Mouse (Mus musculus) forebrain, embryonic 11.5 days (tissue): ENCODE measurements around the gene Serac1. TPM values are rescaled to one million over a fixed set of nuclear protein-coding genes. Genes with fewer than 3 reads are reported as not detected.

Source experiments
- ATAC-seq: fragments of 200-750 bp; cut with Nextera tagmentation; replicated peaks from 2 replicates; pipeline ENCODE4 v1.8.0; 2017; ENCODE audit warnings: moderate TSS enrichment; ENCODE audit not compliant: low FRiP score
- DNase-seq: peaks from one replicate; pipeline ENCODE4 v3.0.0-alpha.2; 2017; ENCODE audit warnings: low spot score
- H3K27ac ChIP-seq: fragments of 300-500 bp; sonication (generic); 2 replicates; pipeline ENCODE4 v1.5.1; 2014; ENCODE audit warnings: low read depth, low read length
- H3K27me3 ChIP-seq: fragments of 300-500 bp; sonication (generic); 2 replicates; pipeline ENCODE4 v1.6.1; 2014; ENCODE audit warnings: mild to moderate bottlenecking, low read length, mixed read lengths; ENCODE audit not compliant: control insufficient read depth, insufficient read depth
- H3K36me3 ChIP-seq: fragments of 300-500 bp; sonication (generic); 2 replicates; pipeline ENCODE4 v1.6.1; 2014; ENCODE audit warnings: mild to moderate bottlenecking, low read length, moderate library complexity, mixed read lengths; ENCODE audit not compliant: control insufficient read depth, insufficient read depth
- H3K4me1 ChIP-seq: fragments of 300-500 bp; sonication (generic); replicated peaks from 2 replicates; pipeline ENCODE4 v1.6.1; 2014; ENCODE audit warnings: low read length, mixed read lengths; ENCODE audit not compliant: control insufficient read depth, insufficient read depth
- H3K4me2 ChIP-seq: fragments of 300-500 bp; sonication (generic); 2 replicates; pipeline ENCODE4 v1.6.1; 2014; ENCODE audit warnings: low read depth, mild to moderate bottlenecking, low read length, moderate library complexity, mixed read lengths; ENCODE audit not compliant: severe bottlenecking
- H3K4me3 ChIP-seq: fragments of 300-500 bp; sonication (generic); 2 replicates; pipeline ENCODE4 v1.5.1; 2014; ENCODE audit warnings: low read depth, low read length
- H3K9ac ChIP-seq: fragments of 300-500 bp; sonication (generic); 2 replicates; pipeline ENCODE4 v1.6.1; 2014; ENCODE audit warnings: low read length
- H3K9me3 ChIP-seq: fragments of 300-500 bp; sonication (generic); 2 replicates; pipeline ENCODE4 v1.6.1; 2016; ENCODE audit warnings: low read length, mixed read lengths; ENCODE audit not compliant: control insufficient read depth
- WGBS: fragments of 180-500 bp; shearing (Covaris S2); extraction: QIAGEN DNeasy Blood & Tissue Kit; methylation state at CpG from one replicate; pipeline ENCODE4 v1.1.7; 2014; 5-methylcytosine and 5-hydroxymethylcytosine counted together
- polyA plus RNA-seq: library from polyadenylated mRNA; unstranded; fragments of >200 nt; fragmentation: Nextera tagmentation; extraction: Ambion mirVana; gene quantifications from 2 replicates; pipeline ENCODE4 v1.2.1, GENCODE M21; 2014

The Serac1 gene
- polyA plus RNA-seq, 1 experiment from 2014 or later, result 10.0 TPM

DNA sequence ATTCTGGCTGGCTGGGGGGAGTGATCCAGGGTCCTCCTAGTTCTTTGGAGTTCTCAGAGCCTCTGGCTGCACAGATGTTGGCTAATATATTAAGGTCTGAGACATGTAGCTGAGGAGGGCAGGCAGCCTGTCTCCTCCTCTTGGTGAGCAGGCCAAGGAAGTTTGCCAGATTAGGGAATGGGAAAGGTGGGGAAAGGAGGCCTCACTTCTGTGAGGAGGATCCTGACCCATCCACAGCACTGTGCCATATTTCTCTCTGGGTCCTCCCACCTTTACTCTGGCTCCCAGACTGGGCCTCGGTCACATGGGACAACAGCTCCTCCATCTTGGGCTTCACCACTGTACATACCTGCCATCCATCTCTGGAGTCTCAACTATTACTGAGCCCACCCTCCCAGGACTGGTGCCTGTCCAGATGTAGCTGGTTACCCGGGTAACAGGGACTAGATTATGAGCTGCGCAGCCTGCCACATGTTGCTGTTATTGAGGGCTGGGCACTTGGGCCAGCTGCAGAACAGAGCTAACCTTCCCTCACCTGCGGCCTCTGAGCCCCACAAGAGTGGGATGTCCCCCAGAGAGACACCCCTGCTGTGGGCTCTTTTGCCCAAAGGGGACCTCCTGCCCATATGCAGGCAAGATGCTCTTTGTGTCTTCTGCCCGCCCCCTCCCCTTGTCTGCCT, 72.3 kb downstream of the Serac1 start:
- H3K27me3 ChIP-seq, result no peaks in the 10 kb centered on the region
- no peak overlapping the region for H3K9ac ChIP-seq
- no peak overlapping the region for H3K27ac ChIP-seq
- 83% methylated on average over 5 of the region's 5 CpGs for WGBS
- 0 out of 2 replicates have a peak, but pooled peaks cover 2% of the 10 kb centered on the region for H3K4me1 ChIP-seq
- ATAC-seq, result no peak
- no peaks in the 10 kb centered on the region for H3K36me3 ChIP-seq
- no peaks in the 10 kb centered on the region for H3K9me3 ChIP-seq
- DNase-seq, result no peak
- H3K4me3 ChIP-seq, result no peak overlapping the region
- no peak overlapping the region for H3K4me2 ChIP-seq

DNA sequence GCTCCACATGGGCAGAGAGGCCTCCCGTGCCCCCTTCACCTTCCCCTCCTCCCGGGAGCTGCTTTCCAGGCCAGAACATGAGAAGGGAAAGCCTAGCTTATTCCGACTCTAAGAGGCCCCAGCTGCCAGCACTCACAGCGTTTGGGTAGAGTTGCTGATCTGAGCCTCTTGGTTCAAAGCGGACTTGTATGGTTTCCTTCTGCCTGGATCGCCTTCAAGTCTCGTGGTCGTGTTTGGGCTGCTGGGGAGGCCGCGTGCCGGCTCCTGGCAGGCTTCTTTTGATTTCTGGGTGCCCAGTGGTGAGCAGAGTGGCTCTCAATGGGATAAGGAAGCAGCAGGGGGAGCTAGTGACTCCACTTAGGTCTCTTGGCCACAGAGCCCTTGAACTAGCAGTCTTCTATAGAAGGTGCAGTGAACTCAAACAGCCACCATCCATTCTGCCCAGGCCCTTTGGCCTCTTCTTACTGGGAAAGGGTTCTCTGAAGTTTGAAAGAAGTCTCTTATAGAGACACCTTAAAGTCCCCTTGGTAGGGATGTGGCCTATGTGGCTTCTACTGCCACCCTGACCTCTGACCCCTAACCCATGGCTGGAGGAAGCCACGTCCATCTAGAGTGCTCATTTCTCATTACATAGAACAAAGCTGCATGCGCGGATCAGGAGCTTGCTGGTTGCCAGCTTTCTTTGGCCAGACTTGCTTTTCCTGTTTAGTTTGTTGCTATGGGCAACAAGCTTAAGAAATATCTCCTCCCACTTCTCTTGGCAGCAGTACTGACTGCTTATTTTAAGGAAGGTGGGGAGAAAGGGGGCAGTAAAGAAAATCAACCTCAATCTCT, 73.7 kb downstream of the Serac1 start:
- DNase-seq, result no peak

DNA sequence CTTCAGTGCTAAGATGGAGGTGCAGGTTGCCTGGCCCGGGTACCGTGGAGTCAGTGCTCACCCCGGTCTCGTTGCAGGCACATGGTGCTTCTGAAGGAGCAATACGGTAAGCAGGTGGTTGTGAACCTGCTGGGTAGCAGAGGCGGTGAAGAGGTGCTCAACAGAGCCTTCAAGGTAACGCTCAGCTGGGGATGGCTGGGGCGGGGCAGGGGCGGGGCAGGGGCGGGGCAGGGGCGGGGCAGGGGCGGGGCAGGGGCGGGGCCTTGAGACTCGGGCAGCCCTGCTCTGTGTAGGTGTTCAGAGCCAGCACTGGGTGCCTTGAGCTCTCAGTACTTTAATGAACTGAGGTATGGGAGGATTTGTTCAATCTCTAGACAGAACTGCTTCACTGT, 74.3 kb downstream of the Serac1 start:
- H3K27ac ChIP-seq, result no peak overlapping the region
- H3K4me3 ChIP-seq, result no peak overlapping the region
- no peak for DNase-seq
- no peak overlapping the region for H3K9ac ChIP-seq
- WGBS, result 10% methylated on average over 14 of the region's 14 CpGs
- H3K27me3 ChIP-seq, result no peaks in the 10 kb centered on the region
- ATAC-seq, result peak; percentile 51; the same call in 1 of the 2 replicates
- H3K36me3 ChIP-seq, result no peaks in the 10 kb centered on the region
- H3K4me1 ChIP-seq, result 0 out of 2 replicates have a peak, but pooled peaks cover 2% of the 10 kb centered on the region
- no peaks in the 10 kb centered on the region for H3K9me3 ChIP-seq
- peak overlapping the region; percentile 20; the same call in 1 of the 2 replicates for H3K4me2 ChIP-seq

More for the DNA sequence above, 73.7 kb downstream of the Serac1 start:
- 33% methylated on average over 14 of the region's 14 CpGs for WGBS
- peak overlapping the region; percentile 6; the same call in 1 of the 2 replicates for H3K4me2 ChIP-seq
- H3K27me3 ChIP-seq, result no peaks in the 10 kb centered on the region
- no peaks in the 10 kb centered on the region for H3K36me3 ChIP-seq
- H3K4me1 ChIP-seq, result 0 out of 2 replicates have a peak, but pooled peaks cover 2% of the 10 kb centered on the region
- no peak overlapping the region for H3K4me3 ChIP-seq
- H3K9me3 ChIP-seq, result no peaks in the 10 kb centered on the region
- no peak overlapping the region for H3K9ac ChIP-seq
- no peak overlapping the region for H3K27ac ChIP-seq
- no peak for ATAC-seq

DNA sequence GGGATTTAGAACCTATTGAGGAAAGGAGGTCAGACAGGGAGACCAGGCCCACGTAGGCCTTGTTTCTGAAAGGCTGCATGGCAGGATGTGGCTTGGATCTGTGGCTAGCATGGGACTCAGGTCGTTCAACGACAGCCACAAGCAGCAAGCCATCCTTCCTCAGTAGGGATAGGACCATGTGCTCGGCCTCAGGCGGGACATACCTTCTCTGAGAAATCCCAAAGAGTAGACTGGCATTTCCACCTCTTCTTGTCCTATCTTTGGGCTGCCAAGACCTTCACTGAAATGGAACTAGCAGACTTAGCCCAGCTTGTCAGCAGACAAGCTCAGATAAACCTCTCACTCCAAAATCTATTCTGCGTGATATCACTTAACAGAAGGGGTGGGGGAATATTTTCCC, 75.9 kb downstream of the Serac1 start:
- H3K4me3 ChIP-seq, result no peak overlapping the region
- no peak overlapping the region for H3K4me2 ChIP-seq
- H3K9ac ChIP-seq, result no peak overlapping the region
- no peak overlapping the region for H3K27ac ChIP-seq
- H3K4me1 ChIP-seq, result 0 out of 2 replicates have a peak, but pooled peaks cover 2% of the 10 kb centered on the region
- H3K36me3 ChIP-seq, result no peaks in the 10 kb centered on the region
- ATAC-seq, result no peak
- no peak for DNase-seq
- WGBS, result 92% methylated on average over 6 of the region's 6 CpGs
- H3K27me3 ChIP-seq, result no peaks in the 10 kb centered on the region
- no peaks in the 10 kb centered on the region for H3K9me3 ChIP-seq

DNA sequence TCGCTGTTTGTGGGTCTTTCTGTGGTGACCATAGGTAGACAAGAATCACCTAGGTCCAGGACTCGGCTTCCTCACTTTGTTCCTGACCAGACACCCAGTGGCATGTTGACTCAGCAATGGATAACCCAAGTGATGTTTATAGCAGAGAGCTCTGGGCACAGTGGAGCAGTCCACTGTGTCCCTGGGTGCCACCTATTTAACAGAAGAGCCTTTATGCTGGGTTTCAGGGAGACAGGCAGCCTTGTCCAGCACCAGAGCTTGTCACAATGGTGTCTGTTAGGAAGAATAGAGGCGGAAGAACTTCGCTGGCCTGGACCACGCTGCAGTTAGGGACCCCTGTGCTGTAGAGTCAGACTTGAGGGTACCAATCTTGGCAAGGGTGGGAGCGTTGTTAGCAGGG, 77.0 kb downstream of the Serac1 start:
- no peak overlapping the region for H3K9ac ChIP-seq
- H3K27me3 ChIP-seq, result no peaks in the 10 kb centered on the region
- DNase-seq (no peak), ATAC-seq (no peak)
- H3K36me3 ChIP-seq, result no peaks in the 10 kb centered on the region
- no peak overlapping the region for H3K4me2 ChIP-seq
- no peak overlapping the region for H3K4me3 ChIP-seq
- WGBS, result 89% methylated on average over 6 of the region's 6 CpGs
- H3K4me1 ChIP-seq, result 0 out of 2 replicates have a peak, but pooled peaks cover 2% of the 10 kb centered on the region
- H3K27ac ChIP-seq, result no peak overlapping the region
- no peaks in the 10 kb centered on the region for H3K9me3 ChIP-seq

DNA sequence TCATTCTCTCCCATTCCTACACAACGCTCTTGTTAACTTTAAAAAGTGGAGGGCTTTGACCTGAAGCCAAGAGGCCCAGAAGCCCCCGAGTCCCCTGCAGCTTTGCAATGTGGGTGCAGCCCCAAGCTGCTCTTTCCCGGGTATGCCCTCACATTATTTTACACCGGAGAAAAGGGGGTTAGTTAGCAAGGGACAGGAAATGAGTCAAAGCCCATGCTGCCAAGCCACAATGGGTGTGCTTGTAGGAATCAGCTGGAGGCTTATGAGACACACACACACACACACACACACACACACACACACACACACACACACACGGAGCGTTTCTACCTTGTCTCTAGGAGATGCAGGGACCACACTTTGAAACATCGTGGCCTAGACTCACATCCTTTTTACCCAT, 77.7 kb downstream of the Serac1 start:
- H3K9me3 ChIP-seq, result no peaks in the 10 kb centered on the region
- DNase-seq, result no peak
- 89% methylated on average over 7 of the region's 7 CpGs for WGBS

DNA sequence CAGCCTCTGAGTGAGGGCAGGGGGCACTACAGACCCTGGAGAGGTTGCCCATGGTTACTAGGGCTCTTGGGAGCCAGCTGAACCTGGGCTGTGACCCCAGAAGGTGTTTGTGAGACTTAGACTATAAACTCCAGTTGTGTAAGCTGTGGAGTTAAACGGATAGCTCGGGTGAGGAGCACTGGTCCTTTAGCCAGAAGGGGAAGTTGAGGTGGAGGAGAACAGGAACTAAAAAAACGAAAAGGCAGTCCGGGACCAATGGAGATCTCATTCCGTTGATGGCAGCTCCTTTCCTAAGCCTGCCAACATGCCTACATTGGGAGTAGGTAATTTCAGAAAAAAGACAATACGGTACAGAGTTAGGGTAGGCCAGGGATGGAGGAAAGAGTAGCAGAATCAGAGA, 78.2 kb downstream of the Serac1 start:
- no peaks in the 10 kb centered on the region for H3K9me3 ChIP-seq
- ATAC-seq (no peak), DNase-seq (no peak)
- H3K4me3 ChIP-seq, result no peak overlapping the region
- 0 out of 2 replicates have a peak, but pooled peaks cover 2% of the 10 kb centered on the region for H3K4me1 ChIP-seq
- H3K36me3 ChIP-seq, result no peaks in the 10 kb centered on the region
- no peak overlapping the region for H3K27ac ChIP-seq
- no peak overlapping the region for H3K4me2 ChIP-seq
- WGBS, result 81% methylated on average over 6 of the region's 6 CpGs
- no peaks in the 10 kb centered on the region for H3K27me3 ChIP-seq
- H3K9ac ChIP-seq, result no peak overlapping the region

More for the DNA sequence above, 77.7 kb downstream of the Serac1 start:
- ATAC-seq, result no peak
- H3K27ac ChIP-seq, result no peak overlapping the region
- H3K36me3 ChIP-seq, result no peaks in the 10 kb centered on the region
- no peak overlapping the region for H3K9ac ChIP-seq
- 0 out of 2 replicates have a peak, but pooled peaks cover 2% of the 10 kb centered on the region for H3K4me1 ChIP-seq
- no peak overlapping the region for H3K4me3 ChIP-seq
- H3K27me3 ChIP-seq, result no peaks in the 10 kb centered on the region
- H3K4me2 ChIP-seq, result no peak overlapping the region

DNA sequence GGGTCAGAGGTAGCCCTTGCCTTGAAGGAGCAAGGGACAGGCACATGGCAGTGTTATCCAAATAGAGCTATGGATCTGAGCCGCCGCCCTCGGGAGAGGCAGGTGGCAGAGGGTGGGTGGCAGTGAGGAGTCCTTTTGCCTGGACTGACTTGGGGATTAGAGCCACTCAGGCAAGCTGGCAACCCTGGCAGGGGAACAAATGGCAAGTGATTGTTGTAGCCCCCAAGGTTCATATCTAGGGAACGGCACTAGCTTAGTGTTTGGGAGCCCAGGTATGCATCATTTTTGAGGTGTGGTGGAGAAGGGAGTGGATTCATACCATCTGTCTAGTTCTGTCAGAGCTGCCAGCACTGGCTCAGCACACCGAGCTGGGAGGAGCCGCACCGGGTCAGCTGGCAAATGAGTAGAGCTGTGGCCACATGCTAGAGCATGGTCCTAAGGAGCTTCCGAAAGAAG, 78.6 kb downstream of the Serac1 start:
- ATAC-seq (no peak), DNase-seq (no peak)
- Histone ChIP-seq H3K36me3 (no peaks in the 10 kb centered on the region), H3K9ac (no peak overlapping the region), H3K9me3 (no peaks in the 10 kb centered on the region), H3K27me3 (no peaks in the 10 kb centered on the region), H3K4me3 (no peak overlapping the region), H3K27ac (no peak overlapping the region), H3K4me1 (0 out of 2 replicates have a peak, but pooled peaks cover under 1% of the 10 kb centered on the region), H3K4me2 (no peak overlapping the region)
- 95% methylated on average over 8 of the region's 8 CpGs for WGBS
